Mouse (Mus musculus): ENCODE data around the gene Gm609.
"Not testable (repeated sequence)": the region's sequence is repeated elsewhere in the genome, so short reads cannot be mapped to it uniquely, and the experiment has no call there.

Gene Gm609

DNA sequence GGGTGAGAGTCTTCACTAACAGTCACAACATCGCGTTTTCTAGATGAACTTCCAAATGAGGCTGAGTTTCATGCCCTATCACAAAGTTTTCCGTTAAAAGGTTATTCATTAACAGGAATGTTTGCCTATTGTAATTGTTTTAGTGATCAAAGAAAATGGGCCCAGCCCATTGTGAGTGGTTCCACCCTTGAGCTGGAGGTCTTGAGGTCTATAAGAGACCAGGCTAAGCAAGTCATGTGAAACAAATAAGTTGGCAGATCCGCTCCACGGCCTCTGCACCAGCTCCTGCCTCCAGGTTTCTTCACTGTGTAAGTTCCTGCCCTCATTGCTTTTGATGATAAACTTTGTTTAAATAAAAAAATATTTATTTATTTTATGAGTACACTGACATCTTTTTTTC, at the start of gene Gm609:
Gm609 (minus strand) TSS at position 43 of the 400 bp plus-strand sequence.
- in situ Hi-C loops (cut with MboI): no loop called here

DNA sequence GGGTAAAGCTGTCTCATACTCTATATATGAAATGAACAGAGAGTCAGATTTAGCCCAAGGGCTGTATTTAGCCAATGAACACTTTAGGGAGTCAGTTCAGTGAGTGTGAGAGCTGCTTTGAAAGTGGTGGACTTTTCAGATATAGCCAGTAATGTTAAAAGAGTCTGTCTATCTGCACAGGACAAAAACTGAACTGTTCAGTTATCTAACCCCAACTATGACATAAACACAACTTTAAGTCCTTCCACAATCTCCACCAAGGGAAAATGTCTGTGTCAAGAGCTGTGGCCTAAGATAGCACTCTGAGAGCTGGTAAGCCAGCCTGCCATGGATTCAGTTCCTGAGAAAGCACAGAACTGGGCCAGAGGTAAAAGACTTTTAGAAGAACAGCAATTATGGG, 49.3 kb upstream of the Gm609 start:
- in situ Hi-C loops (cut with MboI): no loop called here

DNA sequence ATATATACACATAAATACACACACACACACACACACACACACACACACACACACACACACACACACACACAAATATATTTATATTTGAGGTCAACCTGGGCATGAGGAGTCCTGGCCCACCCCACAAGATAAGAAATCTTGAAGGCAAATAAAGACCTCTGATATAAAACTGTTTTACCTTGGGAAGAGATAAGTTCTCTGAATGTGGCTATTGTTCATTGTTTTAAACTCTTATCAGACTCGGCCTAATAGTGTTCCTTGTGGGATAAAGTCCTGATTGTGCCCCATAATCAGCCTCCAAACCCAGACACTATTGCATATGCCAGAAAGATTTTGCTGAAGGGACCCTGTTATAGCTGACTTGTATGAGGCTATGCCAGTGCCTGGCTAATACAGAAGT, 45.6 kb upstream of the Gm609 start:
- in situ Hi-C loops (cut with MboI): not testable (repeated sequence)

DNA sequence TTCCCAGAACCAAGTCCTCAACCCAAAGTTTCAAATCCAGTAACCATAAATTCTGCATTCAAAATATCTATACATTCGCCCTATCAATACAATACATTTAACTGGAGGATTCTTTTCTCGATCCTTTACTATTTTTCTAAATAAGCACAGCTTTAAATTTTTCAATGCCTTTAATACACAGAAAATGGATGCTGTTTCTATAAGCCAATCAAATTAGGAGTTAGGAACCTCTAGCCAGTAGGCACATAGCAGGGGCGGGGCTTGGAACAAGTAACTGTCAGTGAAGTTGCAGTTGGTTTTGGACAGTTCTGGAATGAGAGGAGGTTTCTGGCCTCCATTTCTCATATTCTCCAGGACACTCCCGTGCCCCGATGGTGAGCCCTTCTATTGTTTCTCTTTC, 42.2 kb upstream of the Gm609 start, which contains the start of gene Slc9c1:
Slc9c1 (plus strand) TSS at position 301 of the 400 bp plus-strand sequence.
- in situ Hi-C loops (cut with MboI): no loop called here

DNA sequence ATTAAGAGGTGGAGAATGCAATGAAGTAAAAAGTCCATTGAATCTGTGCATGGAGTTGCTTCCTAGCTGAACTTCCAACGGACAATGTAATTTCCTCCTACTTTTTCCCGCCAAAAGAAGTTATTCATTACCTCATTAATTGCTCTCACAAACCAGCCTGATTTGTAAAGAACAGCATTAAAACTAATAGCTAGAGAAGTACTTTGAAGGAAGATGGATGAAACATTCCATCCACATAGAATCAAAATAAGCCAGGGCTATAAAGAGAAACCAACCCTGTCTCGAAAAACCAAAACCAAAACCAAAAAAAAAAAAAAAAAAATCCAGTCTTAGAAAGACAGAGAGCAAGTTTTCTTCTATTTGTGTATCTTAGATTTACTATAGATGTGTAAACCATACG, 39.2 kb upstream of the Gm609 start, which contains the start of gene Gm17783:
Gm17783 (minus strand) TSS at position 101 of the 400 bp plus-strand sequence.
- in situ Hi-C loops (cut with MboI): no loop called here

DNA sequence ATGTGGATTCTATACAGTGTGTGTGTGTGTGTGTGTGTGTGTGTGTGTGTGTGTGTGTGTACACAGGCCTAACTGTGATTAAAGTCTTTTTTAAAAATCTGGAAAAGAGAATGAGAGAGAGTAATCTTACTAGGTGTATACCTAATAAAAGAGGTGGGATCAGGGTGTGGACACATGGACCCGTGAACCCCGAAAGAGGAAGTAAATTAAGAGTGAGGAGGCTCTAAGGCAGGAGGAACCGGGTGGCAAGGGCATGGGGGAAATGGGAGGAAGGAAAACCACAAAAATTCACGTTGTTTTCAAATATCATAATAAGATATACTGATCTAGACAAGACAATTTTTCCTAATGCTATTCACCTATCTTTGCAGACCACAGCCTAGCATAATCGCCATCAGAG, 32.8 kb upstream of the Gm609 start:
- in situ Hi-C loops (cut with MboI): no loop called here

DNA sequence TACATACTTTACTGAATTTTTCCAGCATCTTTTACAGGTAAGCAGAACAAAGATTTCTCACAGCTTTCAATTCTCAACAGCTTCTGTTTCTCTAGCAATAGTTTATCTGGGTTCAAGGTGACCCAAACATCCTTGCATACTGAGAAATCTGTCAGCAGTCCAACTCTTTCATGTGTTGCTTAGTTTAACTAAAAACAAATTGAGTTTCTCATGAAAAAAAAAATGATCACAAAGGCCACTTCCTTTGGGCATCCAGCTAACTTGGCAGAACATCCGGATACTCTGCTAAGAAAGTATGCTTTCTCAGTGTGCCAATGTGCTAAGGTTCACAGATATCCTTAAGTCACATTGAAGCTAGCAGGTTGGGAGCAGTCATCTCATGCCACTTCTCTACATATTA, 2.6 kb upstream of the Gm609 start:
- in situ Hi-C loops (cut with MboI): no loop called here

DNA sequence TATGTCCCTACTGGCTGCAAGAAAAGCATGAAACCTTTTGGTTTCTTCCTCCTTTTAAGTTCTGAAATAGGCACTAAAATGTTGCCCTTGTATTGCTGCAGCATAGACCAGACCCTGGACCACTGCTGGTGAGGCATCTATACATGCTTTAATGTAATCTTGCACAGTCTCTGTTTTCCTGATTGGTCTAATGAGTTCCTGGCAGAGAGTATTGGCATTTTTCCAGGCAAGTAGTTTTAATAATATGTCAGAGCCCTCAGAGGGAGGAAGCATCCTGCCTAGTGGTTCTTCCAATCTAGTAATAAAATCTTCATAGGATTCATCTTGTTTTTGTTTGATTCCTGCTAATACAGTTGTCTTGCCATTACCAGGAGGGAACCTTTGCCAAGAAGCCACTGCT, 15.8 kb downstream of the Gm609 start:
- in situ Hi-C loops (cut with MboI): no loop called here

DNA sequence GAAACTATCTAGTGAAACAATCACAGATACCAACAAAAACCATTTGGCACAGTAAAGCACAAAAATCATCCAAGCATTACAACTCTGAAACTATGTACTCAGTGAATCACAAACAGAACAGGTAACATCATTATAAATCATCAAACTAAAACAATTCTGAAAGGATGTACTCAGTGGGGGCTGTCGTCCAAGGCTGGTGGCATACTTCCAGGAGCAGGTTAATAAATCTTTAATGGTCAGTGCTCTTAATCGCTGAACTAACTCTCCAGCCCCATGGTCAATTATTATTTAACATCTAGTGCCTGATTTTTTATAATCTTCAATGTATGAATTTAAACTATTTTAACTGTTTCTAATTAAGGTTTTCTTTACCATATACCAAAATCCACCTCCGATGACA, 20.9 kb downstream of the Gm609 start:
- in situ Hi-C loops (cut with MboI): not testable (repeated sequence)

DNA sequence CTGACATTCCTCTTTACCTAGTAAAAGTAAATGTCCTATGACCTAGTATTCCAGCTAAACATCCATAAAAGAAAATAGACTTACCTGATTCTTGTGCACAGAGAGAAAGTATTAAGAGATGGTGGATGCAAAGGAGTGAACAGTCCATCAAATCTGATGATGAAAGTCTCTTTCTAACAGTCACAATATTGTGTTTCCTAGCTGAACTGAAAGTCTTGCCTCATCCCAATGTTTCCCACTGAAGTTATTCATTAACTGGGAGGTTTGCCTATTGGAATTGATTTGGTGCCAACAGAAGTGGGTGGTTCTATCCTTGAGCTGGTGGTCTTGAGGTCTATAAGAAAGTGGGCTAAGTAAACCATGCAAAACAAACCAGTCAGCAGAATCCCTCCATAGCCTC, 38.0 kb downstream of the Gm609 start:
- in situ Hi-C loops (cut with MboI): no loop called here

DNA sequence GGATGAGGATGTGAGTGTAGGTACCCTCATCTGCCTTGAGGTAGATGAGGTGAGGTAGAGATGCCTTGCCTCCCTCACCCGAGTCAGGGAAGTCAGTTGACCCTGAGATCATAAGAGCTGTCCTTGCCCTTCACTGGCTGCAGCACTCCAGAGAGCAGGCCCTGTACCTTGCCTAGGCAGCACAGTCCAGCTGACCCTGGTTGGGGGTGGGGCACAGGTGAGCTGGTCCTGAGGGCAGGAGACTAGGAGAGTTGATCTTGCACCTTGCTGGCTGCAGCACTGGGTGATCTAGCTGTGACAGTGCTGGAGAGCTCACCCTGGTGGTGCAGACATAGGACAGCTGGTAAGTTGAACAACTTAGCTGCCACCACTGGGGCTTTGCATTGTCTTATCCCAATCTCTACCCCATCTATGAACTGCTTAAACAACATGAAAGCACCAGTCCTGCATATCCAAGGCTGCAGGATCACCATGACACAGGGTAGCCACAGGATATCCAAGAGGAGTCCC, 55.5 kb downstream of the Gm609 start:
- in situ Hi-C loops (cut with MboI): no loop called here

DNA sequence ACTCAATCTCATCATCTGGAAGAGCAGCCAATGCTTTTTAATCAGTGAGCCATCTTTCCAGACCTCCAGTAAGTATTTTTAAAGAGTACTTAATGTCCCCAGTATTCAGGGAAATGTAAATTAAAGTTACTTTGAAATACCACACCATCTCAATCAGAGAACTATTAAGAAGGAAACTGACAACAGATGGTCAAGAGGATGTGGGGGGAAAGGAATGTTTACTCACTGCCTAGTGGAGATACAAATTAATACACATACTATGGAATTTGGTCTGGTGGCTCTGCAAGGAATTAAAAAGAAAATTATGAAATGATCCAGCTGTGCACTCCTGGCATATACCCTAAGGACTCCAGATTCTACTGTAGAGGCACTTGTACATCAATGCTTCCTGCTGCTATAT, 57.2 kb downstream of the Gm609 start:
- in situ Hi-C loops (cut with MboI): no loop called here

DNA sequence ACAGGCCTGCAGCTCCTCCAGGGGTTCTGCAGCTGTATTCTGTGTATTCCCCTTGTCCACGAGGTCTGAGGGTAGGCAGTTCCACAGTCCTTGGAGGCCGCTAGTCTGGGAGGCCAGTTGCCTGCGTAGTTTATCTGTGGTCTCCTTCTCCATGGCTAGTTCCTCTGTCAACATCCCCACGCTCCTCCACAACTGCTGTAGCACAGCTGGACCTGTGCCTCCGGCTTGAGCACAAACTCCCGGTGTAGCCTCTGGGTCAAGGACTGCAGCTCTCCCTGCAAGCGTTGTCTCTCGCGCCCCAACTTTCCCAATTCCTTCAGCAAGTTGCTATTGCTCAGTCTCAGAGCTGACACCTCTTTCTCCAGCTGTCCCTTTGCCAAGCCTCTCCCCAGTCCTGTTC, 65.1 kb downstream of the Gm609 start:
- in situ Hi-C loops (cut with MboI): no loop called here

DNA sequence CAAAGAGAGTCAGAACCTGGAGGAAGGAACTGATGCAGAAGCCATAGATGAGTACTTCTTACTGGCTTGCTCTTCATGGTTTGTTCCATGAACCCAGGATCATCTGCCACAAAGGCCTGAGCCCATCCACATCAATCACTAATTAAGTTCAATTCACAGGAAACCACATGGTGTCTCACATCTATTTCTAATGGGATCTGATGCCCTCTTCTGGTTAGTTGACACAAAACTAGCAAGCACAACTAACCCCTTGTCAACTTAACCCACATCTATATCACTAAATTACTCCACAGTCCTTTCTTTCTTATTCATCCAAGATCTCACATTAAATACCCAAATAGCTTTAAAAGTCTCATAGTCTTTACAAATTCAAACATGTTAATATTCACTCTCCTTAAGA, 79.3 kb downstream of the Gm609 start:
- in situ Hi-C loops (cut with MboI): loop anchor here (5.0 kb wide), 1 partner anchor 216 kb away; no protein-coding TSS in a partner anchor

DNA sequence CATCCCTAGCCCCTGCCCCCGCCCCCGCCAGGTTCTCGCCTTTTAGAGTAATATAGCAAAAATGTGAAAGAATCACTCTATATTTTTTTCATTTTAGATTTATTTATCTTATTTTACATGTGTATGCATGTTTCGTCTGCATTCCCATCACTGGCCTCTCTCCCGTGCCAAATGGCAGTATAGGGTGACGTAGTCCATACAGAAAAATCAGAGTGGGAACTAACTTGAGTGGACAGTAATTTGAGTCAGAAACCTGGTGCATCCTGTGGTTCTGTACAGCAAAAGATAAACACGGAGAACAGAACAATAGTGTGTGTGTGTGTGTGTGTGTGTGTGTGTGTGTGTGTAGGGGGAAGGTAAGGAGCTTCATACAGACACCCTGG, 83.7 kb downstream of the Gm609 start:
- in situ Hi-C loops (cut with MboI): not testable (repeated sequence)

DNA sequence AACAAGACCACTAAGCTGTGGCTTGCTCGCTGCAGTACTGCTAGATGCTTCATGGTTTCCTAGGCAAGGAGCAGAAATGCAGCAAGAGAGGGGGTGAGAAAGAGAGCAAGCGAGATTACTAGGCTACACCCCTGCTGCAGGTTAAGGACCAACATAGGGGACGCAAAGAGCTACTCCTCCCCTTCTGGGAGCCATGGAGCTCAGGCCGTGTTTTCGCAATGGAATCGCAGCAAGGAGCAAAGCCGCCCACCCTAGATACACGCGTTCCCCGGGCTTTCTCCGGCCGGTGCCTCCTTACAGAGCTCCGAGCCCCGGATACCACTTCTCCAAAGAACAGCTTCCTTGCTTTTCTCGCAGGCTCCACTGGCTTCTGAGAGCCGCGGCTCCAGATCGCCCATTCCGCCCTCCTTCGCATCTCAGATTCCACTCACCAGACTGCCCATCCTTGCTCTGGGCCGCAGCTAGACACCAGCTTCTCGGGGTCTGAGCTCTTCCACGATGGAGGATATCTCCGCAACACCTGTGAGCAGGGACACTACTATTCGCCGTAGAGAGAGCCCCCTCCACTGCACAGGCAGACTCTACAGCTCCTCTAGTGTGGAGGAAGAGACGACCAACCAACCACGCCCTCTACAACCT, 84.2 kb downstream of the Gm609 start, which contains the start of gene Cd200:
Cd200 (minus strand) TSS at position 629 of the 639 bp plus-strand sequence.
- in situ Hi-C loops (cut with MboI): no loop called here

DNA sequence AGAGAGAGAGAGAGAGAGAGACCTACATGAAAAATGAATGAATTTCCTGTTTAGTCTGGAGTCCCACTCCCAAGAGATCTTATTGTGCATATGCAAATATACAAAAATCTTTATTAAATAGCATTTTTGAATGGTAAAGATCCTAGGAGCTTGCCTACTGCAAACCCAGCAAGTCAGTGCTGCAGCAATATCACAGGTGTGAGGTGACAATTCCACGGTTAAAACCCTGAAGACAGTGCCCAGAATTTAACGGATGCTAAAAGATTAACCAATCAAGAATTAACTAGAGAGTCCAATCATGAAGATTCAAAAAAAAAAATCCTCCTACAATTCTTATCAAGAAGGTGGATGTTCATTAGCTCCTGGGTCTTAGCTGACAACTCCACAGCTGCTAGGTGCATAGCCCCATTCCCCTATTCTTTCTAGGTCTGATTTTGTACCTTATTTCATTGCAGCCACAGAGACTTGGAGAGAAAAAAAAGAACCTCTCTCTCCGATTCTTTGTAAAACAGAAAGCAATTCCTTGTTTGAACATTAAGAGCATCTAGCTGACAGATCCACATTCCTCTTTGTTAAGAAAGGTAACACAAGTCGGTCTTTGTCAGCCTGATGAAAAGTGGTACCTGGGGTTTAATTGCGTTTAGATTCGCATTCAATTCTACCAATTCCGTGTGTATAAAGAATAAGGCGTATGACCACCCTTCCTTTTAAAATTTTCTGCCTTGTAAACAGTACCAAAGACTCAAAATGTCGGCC, 84.9 kb downstream of the Gm609 start:
- in situ Hi-C loops (cut with MboI): no loop called here

DNA sequence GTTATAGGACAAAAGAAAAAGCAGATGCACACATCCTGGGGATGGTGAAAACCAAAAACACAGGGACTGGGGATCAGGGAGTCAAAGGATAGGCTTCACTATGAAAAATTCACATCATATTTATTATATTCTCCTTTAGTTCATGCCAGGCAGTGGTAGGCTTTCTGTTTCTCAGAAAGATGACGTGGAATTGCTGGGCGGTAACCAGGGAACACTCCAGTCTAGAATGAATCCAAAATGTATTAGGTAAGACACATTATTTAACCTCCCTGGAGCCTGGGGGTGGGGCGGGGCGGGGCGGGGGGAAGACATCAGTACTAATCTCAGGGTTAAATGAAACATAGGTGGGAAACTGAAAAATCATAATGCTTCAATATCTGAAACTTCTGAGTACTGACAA, 85.7 kb downstream of the Gm609 start:
- in situ Hi-C loops (cut with MboI): no loop called here

DNA sequence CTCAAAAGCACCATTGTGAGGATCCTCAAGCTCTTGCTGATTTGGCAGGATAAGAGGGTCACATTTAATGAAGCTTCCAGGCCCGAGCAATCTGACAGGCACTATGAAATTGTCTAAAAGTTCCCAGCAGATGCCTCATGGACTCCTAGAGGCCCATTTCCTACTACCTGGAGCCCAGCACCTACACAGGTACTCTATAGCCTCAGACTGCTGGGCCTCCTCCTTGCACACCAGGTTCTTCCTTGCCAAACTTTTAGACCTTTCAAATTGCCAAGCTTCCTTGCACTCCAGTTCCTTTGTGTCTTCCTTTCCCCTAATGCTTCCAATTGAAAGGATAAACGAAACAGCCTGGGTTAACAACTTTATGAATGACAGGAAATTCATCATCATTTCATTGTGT, 89.8 kb downstream of the Gm609 start:
- in situ Hi-C loops (cut with MboI): no loop called here

DNA sequence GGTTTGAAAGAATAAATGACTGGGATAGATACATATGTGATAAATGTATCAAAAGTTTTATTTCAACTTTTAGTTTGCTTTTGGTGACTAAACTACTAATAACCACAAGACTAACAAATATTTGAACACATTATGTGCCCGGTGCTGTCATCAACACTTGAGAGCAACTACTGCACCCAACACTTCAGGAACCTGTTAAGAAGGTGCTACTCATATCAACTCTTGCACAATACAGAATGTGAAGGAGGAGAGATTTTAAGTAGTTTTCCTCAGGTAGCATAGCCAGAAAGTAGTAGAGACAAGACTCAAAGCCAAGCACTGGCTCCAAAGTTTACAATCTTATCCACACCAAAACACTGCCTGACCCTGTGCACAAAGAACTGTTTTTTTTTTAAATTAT, 90.7 kb downstream of the Gm609 start:
- in situ Hi-C loops (cut with MboI): no loop called here

DNA sequence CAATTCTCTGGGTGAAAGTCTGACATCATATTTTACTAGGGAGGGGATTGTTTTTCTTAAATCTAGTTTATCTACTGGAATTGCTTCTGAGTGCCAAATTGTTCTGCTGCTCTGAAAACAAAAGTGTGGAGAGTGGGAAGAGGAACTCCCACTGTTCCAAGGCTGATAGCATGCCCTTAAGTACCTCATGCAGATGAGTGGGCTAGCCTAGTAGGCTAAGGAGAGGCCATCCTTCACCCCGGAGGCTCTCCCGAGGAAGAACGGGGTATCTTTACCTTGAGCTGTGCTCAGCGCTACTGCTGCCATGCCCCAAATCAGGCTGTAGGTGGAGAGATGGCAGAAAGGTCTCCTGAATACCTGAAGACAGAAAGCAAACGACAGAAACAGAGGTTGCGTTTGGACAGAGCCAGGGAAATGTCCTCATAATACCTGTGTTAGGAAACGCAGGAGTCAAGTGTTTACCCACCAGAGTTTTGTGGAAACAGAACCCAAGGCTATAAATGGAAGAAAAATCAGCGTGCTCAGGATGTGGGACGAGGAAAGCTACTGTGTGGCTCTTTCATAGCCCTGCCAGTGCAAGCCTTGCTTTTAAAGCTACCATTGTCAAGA, 92.7 kb downstream of the Gm609 start:
- in situ Hi-C loops (cut with MboI): no loop called here

DNA sequence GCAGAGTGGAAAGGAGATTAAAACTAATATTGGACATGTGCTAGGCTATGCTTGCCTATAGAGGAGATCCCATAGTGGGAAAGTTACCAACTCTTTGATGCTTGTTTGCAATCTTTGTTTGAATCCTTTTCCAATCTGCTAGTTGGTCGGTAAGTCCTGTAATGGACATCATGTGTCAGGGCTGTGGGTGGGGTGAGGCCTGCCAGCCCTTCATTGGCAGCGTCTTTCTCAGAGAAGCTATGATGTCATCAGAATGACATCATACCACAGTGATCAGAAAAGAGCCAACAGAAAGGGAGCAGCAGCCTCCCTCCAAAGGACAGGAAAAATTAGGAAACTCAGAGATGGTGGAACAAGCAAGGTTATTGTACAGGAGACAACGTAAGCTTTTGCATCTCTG, 93.4 kb downstream of the Gm609 start:
- in situ Hi-C loops (cut with MboI): no loop called here

DNA sequence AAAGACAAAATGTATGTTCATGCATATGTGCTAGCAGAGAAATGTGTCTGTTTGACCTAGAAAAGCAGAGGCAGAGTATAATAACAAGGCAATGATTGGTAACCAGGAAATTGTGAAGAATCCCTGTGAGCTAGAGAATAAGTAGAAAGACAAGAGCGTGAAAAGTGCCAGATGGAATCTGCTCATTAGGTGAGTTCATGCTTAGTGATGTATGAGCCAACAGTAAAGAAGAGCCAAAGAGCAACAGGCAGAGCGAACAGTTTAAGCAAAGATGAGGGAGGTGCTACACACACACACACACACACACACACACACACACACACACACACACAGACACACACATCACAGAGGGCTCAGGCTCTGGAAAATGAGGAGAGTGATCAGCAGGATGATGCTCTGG, 95.3 kb downstream of the Gm609 start:
- in situ Hi-C loops (cut with MboI): no loop called here
